In genomic region chr13:97549384-97549783, GRCm38 (mm10) we compare ENCODE assay signal across 11 mouse cellular contexts.
DNase-seq lines count a peak whose midpoint lies in the region; ATAC-seq and TF ChIP-seq lines count a peak whose summit lies in the region.
"Had no signal": no experiment of that assay in that cellular context is flagged by ENCODE, and none has a peak within 500 bp of the region (broad histone marks: within the 10 kb centered on the region; RNA-seq: fewer than 3 reads in every experiment).

No protein-coding gene starts in this region.

- H3K4me3 ChIP-seq in forebrain, embryonic 15.5 days, result no peak overlapping the region
- H3K4me3 ChIP-seq in forebrain, embryonic 13.5 days, result no peak overlapping the region
- no peak overlapping the region for H3K4me3 ChIP-seq in layer of hippocampus, adult 2 months
- H3K4me3 ChIP-seq in intestine, embryonic 15.5 days (replicated peaks), result no peak overlapping the region

- peak in 1 of 2 experiments; percentile 34 for DNase-seq in layer of hippocampus, adult 2 months (ENCODE audit: low spot score in 2 of 2)
- DNase-seq in layer of hippocampus, adult 9-11 months, result no peak
- DNase-seq in brain, adult 2 months (ENCODE audit: low read depth, low spot score), result peak; percentile 53
- no peak for DNase-seq in frontal cortex, postnatal 25 days (ENCODE audit: low spot score in 2 of 2)
- no peak for DNase-seq in left cerebral cortex, postnatal 14 days (ENCODE audit: low spot score in 2 of 2)
- DNase-seq: embryo, embryonic 11 days; gastrocnemius, postnatal 14 days had no signal

- TF ChIP-seq CTCF in layer of hippocampus, adult 2 months (conservative IDR thresholded peaks at IDR 0.05), result no peak

- H3K9me3 ChIP-seq in forebrain, embryonic 15.5 days, result no peaks in the 10 kb centered on the region
- peaks cover 6% of the 10 kb centered on the region for H3K9me3 ChIP-seq in forebrain, embryonic 13.5 days (replicated peaks)
- H3K9me3 ChIP-seq in intestine, embryonic 15.5 days, result no peaks in the 10 kb centered on the region

- H3K4me2 ChIP-seq in forebrain, embryonic 15.5 days (replicated peaks), result no peak overlapping the region
- no peak overlapping the region for H3K4me2 ChIP-seq in forebrain, embryonic 13.5 days
- H3K4me2 ChIP-seq in intestine, embryonic 15.5 days (replicated peaks), result no peak overlapping the region

- H3K27me3 ChIP-seq in forebrain, embryonic 15.5 days, result no peaks in the 10 kb centered on the region
- H3K27me3 ChIP-seq in forebrain, embryonic 13.5 days, result no peaks in the 10 kb centered on the region
- H3K27me3 ChIP-seq in intestine, embryonic 15.5 days (replicated peaks), result no peaks in the 10 kb centered on the region
- H3K27me3 ChIP-seq: Patski had no signal

- H3K4me1 ChIP-seq in forebrain, embryonic 15.5 days, result peaks cover 26% of the 10 kb centered on the region
- H3K4me1 ChIP-seq in forebrain, embryonic 13.5 days, result peaks cover 28% of the 10 kb centered on the region
- H3K4me1 ChIP-seq in intestine, embryonic 15.5 days (replicated peaks), result peaks cover 32% of the 10 kb centered on the region

- no peaks in the 10 kb centered on the region for H3K36me3 ChIP-seq in forebrain, embryonic 15.5 days
- no peaks in the 10 kb centered on the region for H3K36me3 ChIP-seq in forebrain, embryonic 13.5 days (ENCODE audit: poor library complexity, severe bottlenecking)
- no peaks in the 10 kb centered on the region for H3K36me3 ChIP-seq in intestine, embryonic 15.5 days

- no peak for ATAC-seq in forebrain, embryonic 15.5 days (replicated peaks)
- no peak for ATAC-seq in forebrain, embryonic 13.5 days
- ATAC-seq in intestine, embryonic 15.5 days, result no peak
- ATAC-seq: Patski had no signal

- peak overlapping the region; percentile 31 for H3K27ac ChIP-seq in forebrain, embryonic 15.5 days (replicated peaks)
- no peak overlapping the region for H3K27ac ChIP-seq in forebrain, embryonic 13.5 days
- peak overlapping the region; percentile 85 for H3K27ac ChIP-seq in layer of hippocampus, adult 2 months
- peak overlapping the region; percentile 65 for H3K27ac ChIP-seq in intestine, embryonic 15.5 days

- no peak overlapping the region for H3K9ac ChIP-seq in forebrain, embryonic 15.5 days (replicated peaks)
- H3K9ac ChIP-seq in forebrain, embryonic 13.5 days, result no peak overlapping the region
- H3K9ac ChIP-seq in intestine, embryonic 15.5 days, result no peak overlapping the region

- intact Hi-C loops in left cerebral cortex, postnatal 14 days (cut with DNase I), result loop anchor here (10.0 kb wide), 1 partner anchor 305 kb away; the partner anchor contains the start of gene Enc1

- 73% methylated on average over 6 of the region's 6 CpGs for WGBS in forebrain, embryonic 15.5 days
- WGBS in forebrain, embryonic 13.5 days, result 82% methylated on average over 6 of the region's 6 CpGs
- 92% methylated on average over 6 of the region's 6 CpGs for WGBS in intestine, embryonic 15.5 days
